In genomic region chr10:80271870-80272585, GRCm38 (mm10) we compare ENCODE assay signal across 1 mouse cellular context.
TF ChIP-seq lines count a peak whose summit lies in the region.

No protein-coding gene starts in this region.

TF ChIP-seq in CH12.LX, 34 proteins besides CTCF, POLR2A, EP300 and RAD21:
- TF ChIP-seq NRF1 (IDR thresholded peaks at IDR 0.05; ENCODE audit: low read depth, low read length), result no peak
- no peak for TF ChIP-seq USF1 (IDR thresholded peaks at IDR 0.05; ENCODE audit: low read depth, low read length)
- TF ChIP-seq CHD1 (IDR thresholded peaks at IDR 0.05; ENCODE audit: low read depth, low read length), result no peak
- TF ChIP-seq HCFC1 (IDR thresholded peaks at IDR 0.05; ENCODE audit: low read depth, low read length), result no peak
- no peak for TF ChIP-seq MXI1 (IDR thresholded peaks at IDR 0.05; ENCODE audit: low read depth, low read length)
- no peak for TF ChIP-seq MEF2A (IDR thresholded peaks at IDR 0.05; ENCODE audit: borderline replicate concordance, low read depth, low read length)
- no peak for TF ChIP-seq ZMIZ1 (IDR thresholded peaks at IDR 0.05; ENCODE audit: low read depth, low read length)
- 0 out of 2 replicates have a peak, but pooled peaks have one; percentile 31 for TF ChIP-seq RCOR1 (conservative IDR thresholded peaks at IDR 0.05; ENCODE audit: low read depth, low read length)
- no peak for TF ChIP-seq ZC3H11A (IDR thresholded peaks at IDR 0.05; ENCODE audit: low read depth, low read length)
- no peak for TF ChIP-seq KAT2A (IDR thresholded peaks at IDR 0.05; ENCODE audit: insufficient replicate concordance, low read length)
- TF ChIP-seq USF2 (conservative IDR thresholded peaks at IDR 0.05; ENCODE audit: low read depth, low read length), result no peak
- no peak for TF ChIP-seq MAZ (IDR thresholded peaks at IDR 0.05; ENCODE audit: low read depth, low read length)
- TF ChIP-seq ZKSCAN1 (IDR thresholded peaks at IDR 0.05; ENCODE audit: borderline replicate concordance, low read depth, low read length), result no peak
- peak; percentile 50; the same call in 1 of the 2 replicates for TF ChIP-seq TCF12 (IDR thresholded peaks at IDR 0.05; ENCODE audit: low read depth, low read length)
- no peak for TF ChIP-seq MYC (IDR thresholded peaks at IDR 0.05; ENCODE audit: low read depth, low read length)
- TF ChIP-seq JUND (conservative IDR thresholded peaks at IDR 0.05; ENCODE audit: low read depth, low read length), result no peak
- TF ChIP-seq IRF4 (IDR thresholded peaks at IDR 0.05; ENCODE audit: low read depth, low read length), result peak; percentile 67
- no peak for TF ChIP-seq POLR2AphosphoS2 (IDR thresholded peaks at IDR 0.05; ENCODE audit: low read depth, low read length)
